Mouse (Mus musculus) c-Kit-negative CD71-positive TER-119-positive erythroid progenitor cells, embryonic 14.5 days (primary cell): ENCODE data around the gene Slc5a3.

Source experiments
- DNase-seq: peaks from one replicate; pipeline ENCODE4 v3.0.0-alpha.2; 2013; ENCODE audit warnings: low read depth, low spot score

Slc5a3 gene

DNA sequence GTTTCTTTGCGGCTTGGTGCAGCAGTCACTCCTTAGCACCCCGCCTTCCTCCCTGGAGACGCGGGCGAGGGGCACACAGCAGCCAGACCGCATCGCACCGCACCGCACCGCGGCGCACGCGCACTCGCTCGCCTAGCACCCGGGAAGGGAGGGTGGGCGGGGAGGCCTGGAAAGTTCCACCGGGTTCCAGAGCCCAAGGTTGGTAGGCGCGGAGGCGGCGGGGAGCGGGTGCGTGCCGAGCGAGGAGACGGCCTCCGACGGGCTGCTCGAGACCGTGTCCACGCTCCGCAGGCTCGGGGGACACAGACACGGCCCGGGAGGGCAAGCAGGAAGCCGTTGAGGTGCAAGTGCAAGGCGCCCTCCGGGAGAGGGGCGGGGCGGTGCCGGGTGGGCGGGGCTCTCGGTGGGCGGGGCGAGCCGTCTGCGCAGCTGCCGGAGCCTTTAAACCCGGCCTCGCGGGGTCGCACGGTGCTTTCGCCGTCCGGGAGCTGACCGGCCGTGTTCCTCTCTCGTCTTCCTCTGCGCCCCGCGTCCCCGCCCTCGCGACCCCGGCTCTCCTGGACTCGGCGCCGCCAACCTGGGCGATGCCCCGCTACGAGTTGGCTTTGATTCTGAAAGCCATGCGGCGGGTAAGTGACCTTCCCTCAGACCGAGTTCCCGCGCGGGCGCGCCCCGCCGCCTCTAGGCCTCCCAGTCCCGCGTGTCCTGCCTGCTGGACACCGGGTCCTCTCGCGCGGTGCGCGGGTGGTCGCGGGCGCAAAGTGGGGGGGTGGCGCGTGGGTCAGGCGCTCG is at the start of gene Slc5a3, which contains the start of the genes Mrps6 and Gm49711:
Slc5a3 (plus strand) TSS at position 471 of the 792 bp plus-strand sequence.
Mrps6 (plus strand) TSS at position 419 of the 792 bp plus-strand sequence.
Gm49711 (plus strand) TSS at position 465 of the 792 bp plus-strand sequence.
- peak; percentile 61 for DNase-seq

DNA sequence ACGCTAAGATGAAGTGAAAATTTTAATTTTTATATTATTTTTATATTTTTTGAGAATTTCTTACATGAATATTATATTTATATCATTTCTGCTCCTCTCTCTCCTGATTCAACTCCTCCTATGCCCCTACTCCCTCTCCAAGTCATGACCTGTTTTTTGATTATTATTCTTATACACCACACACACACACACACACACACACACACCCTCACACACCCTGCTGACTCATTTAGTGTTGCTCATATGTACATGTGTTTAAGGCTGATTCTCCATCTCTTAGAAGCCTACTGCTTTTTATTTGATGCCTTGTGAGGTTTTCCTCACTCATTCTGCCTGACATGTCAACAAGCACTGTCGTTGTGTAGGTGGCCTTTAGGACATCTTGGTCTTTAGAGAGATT is 48.5 kb upstream of the Slc5a3 start:
- no peak for DNase-seq

DNA sequence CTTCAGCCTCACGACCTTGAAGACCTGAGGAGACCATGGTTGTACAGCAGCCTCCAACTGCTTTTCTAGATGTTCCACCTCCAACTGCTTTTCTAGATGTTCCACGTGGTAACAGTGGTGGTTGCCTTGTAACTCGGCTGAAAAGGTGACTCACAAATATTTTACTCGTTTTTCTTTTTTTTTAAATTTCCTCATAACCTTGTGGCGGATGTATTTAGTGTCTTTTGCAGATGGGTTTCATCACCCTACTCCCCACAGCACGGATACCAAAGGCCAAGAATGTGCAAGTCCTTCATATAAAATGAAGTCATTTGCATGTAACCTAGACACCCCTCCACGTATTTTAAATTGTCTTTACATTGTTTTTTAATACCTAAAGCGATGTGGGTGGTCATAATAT is 41.3 kb upstream of the Slc5a3 start:
- no peak for DNase-seq

DNA sequence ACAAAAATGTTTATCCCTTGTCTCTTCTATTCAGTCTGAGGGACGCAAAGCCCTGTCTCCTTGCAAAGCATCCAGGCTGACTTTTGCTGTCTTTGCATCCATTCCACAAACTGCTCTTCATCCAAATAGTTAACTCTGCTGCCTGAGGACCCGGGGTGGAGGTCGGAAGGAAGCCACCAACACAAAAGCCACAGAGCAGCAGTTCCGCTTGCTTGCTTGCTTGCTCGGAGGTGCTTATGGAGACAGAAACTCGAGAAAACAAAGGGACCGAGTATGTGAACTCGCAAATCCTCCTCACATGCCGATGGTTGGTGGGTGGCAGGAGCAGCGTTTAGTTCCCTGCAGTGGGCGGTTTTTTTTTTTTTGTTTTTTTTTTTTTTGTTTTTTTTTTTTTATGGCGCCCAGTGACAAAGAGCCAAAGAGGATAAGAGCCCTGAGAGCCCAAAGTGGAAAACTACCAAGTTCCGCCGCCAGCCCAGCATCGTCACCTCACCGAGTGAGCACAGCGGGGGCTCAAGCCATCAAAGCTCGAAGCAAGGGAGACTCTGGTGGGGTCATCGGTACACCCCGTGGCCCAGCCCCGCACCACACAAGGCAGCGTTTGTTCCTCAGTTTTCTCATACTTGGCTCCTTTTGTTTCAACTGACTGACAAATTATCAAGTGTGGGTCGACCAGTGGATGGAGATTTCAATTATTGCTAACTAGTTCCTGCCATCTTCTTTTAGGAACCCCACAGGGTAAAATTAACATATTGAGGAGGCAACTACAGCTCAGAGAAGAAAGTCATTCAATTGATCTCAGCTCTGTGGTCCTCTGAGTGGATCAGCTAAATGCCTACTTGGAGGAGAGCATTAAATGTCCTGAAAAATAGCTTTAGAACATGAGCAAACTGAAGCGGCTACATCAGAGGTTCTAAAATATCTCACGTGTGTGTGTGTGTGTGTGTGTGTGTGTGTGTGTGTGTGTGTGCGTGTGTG is 38.7 kb upstream of the Slc5a3 start:
- DNase-seq = no peak

DNA sequence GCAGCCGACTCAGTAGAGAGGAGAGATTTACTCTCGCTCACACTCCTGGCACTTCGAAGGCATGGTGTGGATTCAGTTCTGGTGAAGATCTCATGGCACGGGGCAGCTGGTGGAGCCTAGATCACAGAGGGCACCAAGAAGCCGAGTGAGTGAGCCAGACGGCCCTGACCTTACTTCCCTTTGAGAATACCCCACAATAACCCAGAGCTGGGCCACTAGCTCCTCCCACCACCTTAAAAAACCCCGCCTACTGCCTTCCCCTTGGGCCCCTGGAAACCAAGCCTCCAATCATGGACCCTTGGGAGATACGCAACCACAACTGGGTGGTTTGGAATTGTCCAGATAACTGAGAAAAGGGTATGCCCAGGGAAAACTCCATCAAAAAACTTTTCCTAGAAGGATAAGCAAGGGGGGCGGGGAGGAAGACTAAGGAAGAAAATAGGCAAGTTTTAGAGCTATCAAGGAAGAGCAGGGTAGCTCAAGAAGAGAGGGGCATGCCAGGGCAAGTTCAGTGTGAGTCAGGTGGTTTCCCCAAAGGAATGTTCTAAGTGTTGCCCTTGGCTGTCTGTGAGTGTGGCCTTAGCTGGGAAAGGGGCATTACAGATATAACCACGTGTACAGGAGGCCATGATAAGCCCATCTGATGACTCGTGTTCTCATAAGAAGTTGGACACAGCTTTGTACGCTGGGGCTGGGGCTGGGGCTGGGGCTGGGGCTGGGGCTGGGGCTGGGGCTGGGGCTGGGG is 36.3 kb upstream of the Slc5a3 start:
- DNase-seq = no peak

DNA sequence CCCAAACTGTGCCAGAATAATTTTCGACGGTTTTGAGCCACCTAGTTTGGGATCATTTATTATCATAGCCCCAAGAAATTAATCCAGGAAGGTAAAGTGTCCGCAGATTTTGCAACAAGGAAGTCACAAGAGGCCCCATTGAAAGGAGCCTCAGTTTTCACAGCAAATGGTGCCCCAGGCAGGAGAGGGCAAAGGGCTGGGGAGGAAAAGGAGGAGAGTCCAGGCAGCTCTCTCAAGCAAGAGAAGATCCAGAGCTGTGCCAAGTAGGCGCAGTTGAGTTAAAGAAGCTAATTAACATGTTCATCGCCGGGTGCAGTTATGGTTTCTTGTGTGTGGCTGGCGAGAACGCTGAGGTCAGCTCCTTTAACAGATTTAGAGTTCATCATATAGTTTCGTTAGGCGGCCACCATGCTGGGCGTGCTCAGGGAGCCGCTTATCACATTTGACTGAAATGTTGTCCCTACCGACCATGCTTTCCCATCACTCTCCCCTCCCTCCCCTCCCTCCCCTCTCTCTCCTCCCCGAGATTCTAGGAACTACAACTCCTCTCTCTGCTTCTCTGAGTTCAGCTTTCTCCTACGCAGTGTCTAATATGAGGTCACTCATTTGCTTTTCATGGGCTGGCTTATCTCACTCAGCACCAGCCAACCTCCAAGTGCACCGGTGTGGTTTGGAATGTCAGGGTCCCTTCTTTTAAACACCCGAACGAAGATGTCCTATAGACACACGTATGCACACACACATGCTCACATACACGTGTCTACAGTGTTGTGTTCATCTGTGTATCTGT is 35.4 kb upstream of the Slc5a3 start:
- DNase-seq = no peak

DNA sequence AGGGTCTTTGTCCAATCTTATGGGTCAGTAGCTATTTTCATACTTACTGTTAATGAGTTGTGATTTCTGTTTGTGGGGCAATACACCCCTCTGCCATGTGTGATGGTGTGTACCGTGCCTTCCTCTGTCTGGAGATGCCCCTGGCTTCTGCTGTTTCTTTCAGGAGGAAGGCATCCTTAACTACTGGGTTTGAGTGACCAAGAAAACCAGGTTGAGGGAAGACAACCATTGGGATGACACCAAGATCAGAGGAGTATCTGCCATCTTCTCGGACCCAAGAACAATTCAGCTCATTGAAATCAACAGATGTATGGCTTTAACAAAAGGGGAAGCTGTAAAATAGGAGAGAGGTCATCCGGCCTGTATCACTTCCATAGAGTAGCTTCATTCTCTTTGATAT is 24.8 kb upstream of the Slc5a3 start:
- no peak for DNase-seq

DNA sequence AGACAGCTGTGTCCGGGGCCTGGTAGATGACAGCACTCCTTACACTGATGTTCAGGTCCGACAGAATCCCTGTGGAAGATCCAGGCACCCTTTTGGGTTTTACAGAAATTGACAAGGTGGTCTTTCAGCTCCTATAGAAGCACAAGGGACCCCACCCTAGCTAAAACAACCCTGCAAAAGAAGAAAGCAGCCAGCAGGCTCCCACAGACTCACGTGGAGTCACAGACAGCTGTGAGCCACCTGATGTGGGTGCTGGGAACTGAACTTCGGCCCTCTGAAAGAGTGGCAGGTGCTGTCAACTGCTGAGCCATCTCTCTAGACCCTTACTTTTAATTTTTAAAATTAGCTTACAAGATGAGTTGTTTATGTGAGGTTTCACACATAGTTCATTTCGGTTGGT is 23.4 kb upstream of the Slc5a3 start:
- no peak for DNase-seq

DNA sequence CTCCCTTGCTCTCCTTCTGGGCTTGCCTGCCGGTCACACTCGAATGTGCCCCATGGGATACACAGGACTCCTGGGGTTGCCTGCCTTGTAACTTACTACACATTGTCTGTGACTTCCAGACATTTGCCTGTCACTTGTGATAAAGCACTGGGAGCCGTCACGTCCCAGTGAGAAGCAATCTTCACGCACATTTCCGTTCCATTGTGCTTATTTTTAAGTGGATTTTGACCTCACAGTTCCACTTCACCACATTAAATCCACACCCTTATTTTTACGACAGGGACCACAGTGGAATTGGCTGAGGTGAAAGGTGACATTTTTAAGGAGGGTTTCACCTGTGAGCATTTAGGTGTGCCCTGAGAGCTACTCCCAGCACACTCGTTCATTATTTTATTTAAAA is 21.4 kb upstream of the Slc5a3 start:
- DNase-seq = no peak

DNA sequence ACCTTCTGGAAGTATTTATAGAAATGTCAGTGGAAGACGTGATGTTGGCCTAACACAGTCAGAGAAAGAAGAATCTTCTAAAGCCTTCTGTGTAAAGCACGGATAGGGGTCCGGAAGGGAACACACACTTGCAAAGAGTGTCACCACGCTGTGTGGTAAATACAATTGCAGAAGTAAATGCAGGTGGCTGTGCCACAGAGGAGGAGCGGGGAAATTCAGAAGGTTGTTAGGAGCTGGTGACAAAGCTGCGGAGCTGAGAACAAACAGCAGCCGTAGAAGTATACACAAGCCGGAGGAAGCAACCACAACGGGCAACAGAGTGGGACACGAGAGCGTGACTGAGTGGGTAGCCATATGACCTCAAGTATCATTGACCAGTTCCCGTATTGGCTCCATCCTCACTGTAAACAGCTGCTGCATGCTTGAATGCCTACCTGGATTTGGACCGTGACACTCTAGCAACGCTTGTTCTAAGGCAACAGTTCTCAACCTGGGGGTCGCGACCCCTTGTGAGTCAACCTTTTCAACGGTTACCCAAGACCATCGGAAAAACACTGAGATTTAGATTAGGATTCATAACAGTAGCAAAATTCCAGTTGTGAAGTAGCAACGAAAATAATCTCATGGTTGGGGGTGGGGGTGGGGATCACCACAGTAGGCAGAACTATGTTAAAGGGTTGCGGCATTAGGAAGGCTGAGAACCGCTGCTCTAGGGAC is 20.1 kb upstream of the Slc5a3 start:
- DNase-seq = no peak

DNA sequence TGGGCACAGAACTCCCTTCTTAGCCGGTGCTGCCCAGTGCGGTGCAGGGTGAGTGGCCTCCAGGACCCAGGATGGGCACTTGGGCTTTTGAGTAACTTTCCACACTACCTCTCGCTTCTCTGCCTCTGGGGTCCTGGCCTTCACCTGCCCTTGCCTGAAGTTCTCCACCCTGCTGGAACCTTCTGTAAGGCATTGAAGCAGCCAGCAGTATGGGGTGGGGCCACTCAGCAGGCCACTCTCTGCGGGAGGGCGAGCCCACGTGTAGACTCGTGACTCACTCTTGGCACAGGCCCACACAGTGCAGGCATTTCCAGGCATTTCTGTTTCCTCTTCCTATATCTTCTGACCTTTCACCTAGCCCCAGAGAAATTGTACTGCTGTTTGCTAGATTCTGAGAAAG is 18.7 kb upstream of the Slc5a3 start:
- no peak for DNase-seq

DNA sequence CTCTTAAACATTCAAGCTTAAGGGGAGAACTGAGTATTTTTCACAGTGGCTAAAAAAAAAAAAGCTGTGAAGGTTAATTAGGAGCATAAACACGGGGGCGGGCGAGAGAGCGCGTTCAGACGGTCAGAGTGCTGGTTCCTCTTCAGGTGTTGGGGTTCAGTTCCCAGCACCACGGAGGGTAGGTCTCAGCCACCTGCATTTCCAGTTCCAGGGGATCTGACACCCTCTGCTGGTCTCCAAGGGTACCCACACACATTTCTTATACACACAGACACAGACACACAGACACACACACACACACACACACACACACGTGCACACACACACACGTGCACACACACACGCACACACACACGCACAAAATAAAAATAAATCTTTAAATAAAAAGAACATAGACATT is 18.2 kb upstream of the Slc5a3 start:
- no peak for DNase-seq

DNA sequence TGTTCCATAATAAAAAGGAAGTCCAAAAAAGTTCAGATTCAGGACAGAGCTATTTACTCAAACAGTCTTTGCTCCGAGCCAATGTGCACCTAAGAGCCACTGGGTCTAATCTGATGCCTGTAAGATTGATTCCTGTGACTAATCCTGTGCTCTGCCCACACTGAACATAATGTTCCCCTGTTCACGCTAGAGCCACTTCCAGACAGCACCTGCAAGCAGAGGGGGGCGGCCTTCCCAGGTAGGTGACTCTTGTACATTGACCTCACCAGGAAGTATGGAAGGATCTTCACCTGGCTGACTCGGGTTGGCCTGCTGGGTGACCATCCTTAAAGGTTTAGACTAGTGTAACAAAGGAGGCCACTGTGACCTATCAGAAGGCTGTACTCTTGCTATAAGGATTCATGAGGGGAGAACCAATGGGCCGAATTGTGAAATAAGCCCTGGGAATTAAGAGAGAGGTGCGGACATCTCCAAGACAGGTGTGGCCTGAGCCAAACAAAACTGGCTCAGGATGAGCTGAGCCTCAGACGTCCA is 6.3 kb upstream of the Slc5a3 start:
- DNase-seq = no peak

DNA sequence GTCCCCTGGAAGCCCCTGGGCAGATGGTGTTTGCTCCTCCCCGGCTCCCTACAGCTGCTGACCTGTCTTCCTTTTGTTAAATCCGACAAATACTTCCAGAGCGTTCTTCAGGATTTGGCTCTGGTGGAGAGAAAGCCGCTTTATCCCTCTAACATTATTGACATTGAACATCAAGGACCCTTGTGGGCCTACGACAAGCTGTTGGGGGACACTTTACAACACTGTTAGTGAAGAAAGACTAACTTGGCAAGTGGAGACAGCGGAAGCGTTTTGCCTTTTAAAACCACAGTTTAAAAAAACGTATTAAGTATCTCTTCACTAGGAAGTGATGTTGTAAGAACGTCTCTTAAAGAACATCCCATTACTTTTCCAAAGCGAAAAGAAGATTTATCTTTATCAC is 5.6 kb upstream of the Slc5a3 start:
- no peak for DNase-seq

DNA sequence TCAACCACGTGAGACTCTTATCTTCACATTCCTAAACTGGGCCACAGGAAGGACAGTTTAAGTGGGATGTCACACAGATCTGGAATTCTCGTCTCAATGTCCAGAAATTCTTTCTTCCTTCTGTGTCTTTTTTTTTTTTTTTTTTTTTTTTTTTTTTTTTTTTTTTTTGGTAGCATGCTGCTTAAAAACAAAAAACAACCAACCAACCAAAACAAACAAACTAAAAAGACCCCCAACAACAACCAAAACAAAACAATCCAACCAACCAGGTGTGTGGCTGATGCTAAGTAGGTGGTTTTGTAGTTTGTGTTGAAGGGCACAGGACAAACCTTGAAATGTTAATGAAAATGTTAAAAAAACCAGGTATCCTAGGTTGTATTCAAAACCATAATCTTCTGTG is 1.4 kb upstream of the Slc5a3 start:
- DNase-seq = no peak

DNA sequence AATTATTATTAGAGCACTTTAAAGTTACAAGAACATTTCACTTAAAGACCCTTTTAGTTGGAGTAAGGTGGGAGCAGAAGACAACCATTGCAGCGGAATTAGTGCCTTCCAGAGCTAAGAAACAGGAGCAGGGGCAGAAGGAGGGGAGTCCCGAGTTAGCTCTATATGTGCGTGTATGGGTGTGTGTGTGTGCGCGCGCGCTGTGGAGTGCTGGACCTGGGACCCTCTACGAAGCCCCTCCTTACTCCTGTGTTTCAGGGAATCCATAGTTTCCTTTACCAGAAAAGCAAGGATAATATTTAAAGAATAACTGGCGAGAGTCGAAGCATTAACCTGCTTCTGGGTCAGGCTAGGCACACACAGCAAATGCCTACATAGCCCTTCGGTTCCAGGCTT is 668 bp upstream of the Slc5a3 start:
- no peak for DNase-seq

DNA sequence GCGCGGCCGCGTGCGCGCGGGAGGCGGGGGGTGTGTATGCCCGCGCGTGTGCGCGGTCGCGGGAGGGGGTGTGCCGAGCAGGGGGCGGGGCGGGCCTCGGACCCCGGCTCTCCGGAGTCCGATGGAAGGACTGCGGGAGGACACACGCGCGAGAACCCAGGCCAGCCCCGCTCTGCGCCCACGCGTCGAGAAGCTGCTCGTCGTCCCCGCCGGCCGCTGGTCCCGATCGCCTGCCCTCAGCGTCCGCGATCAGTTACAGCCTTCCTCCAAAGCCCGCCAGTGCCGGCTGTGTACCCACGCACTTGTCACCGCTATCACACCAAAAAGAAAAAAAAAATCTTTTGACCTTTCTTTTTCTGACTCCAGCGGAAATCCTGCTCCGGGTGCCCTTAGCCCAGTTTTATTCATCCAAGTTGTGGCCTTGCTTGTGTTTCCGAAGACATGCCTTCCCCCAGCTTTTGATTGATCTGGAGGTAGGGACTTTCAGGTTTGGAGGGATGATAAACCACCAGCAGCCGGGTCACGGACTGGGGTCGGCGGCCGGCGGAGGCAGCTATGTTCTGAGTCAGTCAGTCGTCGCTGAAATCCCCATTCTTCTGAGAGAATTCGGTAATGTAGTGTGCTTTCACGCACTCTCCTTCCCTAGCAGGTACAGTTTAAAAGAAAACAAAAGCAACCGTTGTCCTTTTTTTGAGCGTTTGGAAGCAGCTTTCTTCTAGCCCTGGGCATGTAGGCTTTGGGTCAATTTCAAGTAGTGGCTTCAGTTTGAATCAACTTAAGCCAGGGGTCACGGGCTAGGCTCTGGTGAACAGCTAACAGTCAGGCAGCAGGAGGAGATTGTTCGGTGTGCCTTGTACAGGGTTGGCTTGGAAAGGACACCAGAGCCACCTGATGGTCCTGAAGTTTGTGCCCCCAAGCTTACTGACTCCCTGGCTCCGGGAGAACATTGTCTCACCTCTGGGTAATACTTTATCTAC is 810 bp downstream of the Slc5a3 start:
- no peak for DNase-seq

DNA sequence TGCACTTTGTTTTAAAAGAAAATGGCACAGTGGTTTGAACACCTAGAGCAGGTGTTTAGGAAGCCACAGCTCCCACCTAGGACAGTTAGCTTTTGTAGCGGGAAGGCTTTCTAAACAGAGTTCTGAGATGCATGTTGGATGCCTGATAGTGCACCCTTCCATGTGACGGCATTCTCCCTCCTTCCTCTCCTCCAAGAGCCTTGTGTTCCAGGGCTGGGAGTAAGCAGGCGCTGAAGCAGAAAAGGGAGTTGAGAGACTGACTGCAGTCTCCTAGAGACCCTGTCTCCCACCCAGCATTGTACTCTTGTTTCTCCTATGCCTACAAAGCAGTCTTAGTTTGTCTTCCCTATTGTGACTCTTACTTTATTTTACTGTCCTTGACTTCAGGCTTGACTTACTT is 2.1 kb downstream of the Slc5a3 start:
- DNase-seq = no peak

DNA sequence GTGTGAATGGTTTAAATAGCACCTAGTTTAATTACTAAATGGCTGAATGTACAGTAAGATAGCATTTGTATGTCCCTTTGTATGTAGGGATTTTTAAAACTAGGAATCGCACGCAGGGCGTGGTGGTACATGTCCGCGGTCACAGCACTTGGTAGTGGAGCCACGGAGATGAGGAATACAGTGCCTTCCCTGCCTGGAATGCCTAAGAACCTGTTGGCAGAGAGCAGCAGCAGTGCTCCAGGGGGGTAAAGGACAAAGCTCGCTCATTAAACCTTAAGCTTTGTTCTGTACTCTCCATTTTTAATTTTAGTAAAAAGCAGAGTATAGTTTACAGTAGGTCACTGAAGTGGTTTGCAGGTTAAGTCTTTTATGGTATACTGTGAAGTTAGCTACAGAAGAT is 3.5 kb downstream of the Slc5a3 start:
- DNase-seq = no peak
